Mouse (Mus musculus): ENCODE results near the gene Cr1l.

Gene Cr1l

DNA sequence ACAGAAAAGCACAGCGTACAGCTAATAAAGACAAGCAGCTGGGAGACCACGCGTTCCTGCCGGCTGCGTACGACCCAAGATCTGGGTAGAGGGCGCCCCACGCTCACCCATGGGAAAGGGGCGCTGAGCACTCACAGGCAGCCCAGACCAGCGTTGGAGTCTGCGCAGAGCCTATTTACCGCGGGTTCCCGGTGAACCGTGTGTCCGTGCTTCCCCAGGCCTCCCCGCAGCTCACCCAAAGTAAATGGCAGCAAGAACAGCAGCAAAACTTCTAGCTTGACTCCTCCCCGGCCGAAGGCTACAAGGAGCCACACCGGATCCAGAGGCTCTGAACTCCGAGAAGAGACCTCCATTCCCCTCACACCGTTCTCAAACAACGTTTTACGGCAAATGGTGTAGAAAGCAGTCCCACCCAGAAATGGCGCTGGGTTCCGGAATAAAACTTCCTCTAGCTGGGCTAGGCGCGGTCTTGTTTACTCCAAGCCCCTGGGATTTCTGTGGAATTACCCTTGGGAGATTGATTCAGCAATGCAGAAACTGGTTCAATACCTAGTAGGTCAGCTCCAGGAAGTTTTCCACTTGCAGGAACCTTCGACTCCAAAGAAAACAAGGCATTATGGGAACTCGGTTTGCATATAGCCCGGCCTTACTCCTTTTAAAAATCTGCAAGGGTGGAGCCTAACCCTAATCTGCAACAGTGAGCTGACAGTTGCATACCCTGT lies at the start of gene Cr1l:
Cr1l (minus strand) TSS at position 634 of the 722 bp plus-strand sequence.
- peak; percentile 96 for DNase-seq (ENCODE audit: low read depth)

DNA sequence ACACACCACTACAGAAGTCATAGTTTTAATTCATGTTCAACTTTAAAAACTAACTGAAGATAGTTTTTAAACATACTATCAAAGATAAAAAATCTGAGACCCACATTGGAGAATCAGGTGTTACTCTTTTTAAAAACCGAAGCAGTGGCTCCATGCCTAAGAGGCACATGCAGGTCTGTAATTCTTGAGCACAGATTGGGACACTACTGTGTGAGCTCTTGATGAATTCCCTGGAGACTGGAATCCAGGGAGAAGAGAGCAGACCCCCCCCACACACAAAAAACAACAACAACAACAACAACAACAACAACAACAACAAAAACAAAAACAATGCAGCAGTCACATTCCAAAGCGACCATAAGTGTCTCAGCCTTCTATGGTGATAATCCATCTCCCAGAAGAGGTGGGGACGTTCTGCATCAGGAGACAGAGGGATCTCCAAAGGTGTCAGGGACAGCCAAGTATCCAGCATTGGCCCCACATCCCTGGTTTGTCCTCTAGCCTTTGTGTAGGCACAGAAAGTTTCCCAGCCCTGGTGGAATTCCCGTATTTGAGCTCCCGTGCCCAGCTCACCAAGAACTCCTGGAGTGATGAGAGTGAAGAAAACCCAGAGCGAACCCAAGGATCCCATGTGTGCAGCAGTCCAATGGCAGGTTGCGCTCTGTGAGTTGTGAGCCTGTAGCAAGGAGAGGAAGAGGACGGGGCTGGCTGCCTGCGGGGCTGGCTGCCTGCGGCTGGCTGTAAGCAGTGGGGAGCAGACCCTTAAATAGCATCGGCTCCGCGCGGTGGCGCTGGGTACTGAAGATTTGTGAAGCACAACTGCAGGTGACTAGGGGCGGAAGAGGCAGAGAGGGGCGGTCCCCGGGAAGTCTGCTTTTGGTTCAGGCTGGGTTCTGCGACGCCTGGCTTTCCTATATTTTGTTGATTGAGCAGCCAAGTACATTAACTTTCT lies 44.9 kb upstream of the Cr1l start, which contains the start of gene Cr2:
Cr2 (minus strand) TSS at position 737 of the 952 bp plus-strand sequence.
- DNase-seq (ENCODE audit: low read depth) = peak; percentile 4

DNA sequence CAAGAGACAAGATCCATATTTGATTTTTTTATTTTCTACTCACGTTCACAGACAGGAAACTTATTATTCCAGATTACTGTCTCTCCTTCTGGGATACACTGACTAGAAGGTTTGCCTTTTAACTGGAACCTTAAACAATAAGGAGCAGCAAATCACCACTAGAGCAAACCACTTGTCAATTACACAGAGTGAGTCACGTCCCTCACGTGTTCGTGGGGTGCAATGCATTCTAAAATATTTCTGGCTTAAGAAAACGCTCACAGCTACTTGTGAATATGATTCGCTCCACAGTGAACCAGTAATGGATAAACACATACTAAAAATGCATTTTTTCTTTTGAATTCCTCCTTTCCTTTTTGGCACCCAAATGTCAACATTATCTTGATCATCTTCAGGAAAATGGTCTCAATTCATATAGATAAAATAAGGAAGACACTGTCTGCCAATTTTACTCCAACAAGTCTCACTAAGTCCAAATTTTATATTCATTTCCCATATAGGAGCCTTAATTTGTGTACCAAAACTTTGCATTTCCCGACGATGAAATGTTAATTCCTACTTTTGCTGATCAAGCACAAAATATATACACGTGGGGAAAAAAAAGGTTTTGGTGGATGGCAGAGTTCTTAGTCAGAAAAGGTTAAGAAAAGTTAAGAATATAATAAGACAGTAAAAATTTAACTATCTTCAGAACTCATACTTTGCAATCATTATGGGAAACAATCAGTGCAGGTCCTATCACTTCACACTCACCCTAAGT lies 33.8 kb upstream of the Cr1l start:
- peak; percentile 69 for DNase-seq (ENCODE audit: low read depth)

DNA sequence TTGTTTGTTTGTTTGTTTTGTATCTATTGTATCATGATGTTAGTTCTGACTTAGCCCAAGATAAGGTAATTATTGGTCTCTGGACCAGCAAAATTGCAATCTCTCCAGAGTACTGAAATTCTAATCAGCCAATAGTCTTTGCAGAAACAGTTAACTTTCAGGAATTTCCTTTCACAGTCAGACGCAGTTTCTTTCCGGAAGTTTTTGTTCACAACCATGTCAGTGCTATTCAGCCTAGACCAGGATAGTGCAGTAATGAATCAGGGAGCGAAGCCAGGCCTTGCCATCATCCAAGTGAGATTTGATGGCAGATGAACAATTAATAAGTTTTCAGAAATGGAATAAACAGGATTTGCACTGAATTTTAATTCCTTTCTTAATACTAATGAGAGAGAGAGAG lies 684 bp upstream of the Cr1l start:
- peak; percentile 60 for DNase-seq (ENCODE audit: low read depth)

DNA sequence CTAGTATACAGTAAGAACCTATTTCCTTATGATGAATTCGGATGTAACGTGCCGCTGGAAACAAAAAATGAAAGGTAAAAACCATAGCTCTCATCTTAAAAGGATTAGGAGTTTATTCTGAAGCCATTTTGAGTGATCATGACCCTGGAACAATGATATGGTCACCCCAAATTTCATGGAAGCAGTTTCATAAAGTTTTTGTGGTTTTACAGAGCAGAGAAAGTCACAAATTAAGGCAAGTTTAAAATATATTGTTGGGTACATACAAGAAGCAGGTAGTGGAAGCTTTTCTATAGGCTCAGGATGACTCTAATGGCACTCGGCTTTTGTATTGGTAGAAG lies 259 bp upstream of the Cr1l start:
- no peak for DNase-seq (ENCODE audit: low read depth)

DNA sequence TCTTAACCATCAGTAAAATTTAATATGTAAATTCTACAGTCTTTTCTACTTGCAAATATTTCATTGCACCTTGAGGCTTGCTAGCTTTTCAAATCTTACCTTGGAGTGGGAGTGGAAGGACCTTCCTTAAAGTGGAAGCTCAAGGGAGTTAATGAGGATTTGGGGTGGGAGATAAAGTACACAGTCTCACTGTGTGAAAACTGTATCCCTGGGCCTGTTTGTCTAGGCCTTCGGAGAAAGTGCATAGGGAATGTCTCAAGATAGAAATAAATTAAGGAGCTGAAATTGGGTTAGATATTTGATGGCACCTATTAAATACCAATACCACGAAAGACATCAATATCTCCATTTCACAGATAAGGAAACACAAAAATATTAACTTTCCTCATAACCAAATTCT lies 907 bp downstream of the Cr1l start:
- no peak for DNase-seq (ENCODE audit: low read depth)

DNA sequence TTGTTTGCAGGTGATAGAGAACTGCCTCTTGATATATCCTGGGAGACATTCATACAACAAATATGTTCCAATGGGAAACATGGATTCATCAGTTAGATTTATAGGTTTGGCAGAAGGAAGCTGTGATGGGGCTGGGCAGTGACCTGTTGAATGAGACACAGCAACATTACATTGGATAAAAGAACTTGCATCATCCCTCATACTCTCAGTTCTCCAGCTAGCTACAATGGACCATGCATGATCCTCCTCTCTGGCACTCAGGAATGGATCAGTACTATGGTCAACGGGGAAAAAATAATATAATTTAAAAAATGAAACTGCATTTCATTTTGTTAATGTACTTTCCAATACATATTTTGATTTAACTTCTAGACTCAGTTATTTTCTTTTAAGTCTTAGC lies 1.5 kb downstream of the Cr1l start:
- peak; percentile 14 for DNase-seq (ENCODE audit: low read depth)

DNA sequence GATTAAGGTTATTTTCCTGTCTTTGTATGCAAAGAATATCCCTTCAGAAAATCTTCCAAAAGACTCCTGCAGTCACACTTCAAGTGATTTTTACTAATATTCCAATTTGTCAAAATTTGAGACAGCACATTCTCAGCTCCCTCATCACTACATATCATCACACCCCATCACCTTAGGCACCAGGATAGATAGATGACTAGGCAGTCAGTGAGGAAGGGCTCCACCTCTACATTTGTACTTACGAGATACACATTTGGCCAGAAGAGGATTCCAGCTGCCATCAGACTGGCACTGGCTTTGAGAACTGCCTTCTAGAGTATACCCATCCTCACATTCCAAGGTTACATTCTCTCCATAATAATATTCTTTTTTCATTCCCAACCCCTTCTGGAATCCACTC lies 17.0 kb downstream of the Cr1l start:
- no peak for DNase-seq (ENCODE audit: low read depth)

DNA sequence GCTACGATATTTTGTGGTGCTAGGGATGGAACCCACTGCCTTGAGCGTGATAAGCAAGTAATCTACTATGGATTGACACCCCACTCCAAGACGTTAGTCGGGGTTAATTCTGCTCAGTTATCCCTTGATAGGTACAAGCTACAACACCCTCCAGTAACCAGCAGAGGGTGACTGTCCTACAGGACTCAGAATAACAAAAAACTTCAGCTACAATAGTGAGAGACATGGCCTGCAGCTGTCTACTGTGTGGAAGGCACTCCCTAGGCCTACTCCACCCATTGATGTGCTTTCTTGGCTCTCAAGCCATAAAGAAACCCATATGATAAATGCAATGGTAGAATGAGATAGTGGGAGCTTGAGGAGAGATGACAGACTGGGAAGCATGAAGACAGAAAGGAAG lies 17.8 kb downstream of the Cr1l start:
- DNase-seq (ENCODE audit: low read depth) = no peak

DNA sequence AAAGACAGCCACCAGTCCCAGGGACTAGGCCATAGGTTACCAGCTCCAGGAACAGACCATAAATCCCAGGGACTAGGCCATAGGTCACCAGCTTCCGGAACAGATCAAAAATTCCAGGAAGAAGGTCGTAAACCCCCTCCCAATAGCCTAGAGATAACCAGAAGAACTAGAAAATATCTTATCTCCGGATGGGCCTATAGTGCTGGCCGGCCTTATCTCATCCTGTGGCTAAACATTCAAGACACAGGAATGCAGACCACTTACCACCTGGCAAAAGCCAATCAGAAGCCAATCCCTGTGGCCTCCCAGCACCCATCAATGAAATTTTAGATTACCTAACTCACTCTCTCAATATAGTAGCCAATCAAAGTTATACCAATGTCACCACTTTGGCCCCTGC lies 30.7 kb downstream of the Cr1l start:
- no peak for DNase-seq (ENCODE audit: low read depth)

DNA sequence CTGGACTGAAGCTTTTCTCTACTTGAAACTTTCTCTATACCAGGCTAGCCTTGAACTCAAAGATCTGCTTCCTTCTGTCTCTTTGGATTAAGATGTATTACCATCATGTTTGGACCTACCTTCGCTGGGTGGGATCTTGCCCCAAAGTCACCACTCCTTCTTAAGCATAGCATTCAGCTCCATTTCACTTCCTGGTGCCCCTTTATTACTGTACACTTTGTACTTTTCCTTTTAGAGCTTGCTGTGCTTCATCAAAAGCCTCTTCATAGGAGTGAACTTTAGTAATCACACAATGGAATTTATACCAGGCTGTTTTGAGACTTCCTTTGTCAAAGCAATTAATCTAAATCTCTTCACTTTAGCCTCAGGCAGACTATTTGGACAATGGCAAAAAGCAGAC lies 33.4 kb downstream of the Cr1l start:
- DNase-seq (ENCODE audit: low read depth) = no peak

DNA sequence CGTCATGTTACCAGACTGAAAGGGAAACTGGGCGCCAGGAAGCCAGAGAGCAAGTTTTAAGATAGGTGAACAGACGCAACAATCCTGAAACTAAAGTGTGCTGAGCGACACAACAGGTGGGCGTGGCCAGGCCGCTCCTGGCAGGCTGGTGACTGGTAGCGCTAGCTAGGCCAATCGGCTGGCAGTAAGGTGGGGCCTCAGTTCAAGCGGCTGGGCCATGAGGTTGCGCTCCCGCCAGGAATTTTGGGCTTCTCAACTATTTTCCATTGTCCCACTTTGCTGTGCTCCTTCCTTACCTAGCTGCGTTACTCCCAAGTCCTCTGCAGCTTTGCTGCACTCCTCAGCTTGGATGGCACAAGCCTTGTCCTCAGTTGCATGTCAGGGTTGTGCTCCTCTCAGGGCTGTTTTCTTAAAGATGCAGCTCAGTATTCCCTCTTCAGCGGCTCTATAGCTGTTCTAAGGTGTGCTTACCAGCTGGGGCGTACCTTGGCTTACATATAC lies 39.1 kb downstream of the Cr1l start, which contains the start of gene Cd46:
Cd46 (minus strand) TSS at position 30 of the 501 bp plus-strand sequence.
- peak; percentile 37 for DNase-seq (ENCODE audit: low read depth)

DNA sequence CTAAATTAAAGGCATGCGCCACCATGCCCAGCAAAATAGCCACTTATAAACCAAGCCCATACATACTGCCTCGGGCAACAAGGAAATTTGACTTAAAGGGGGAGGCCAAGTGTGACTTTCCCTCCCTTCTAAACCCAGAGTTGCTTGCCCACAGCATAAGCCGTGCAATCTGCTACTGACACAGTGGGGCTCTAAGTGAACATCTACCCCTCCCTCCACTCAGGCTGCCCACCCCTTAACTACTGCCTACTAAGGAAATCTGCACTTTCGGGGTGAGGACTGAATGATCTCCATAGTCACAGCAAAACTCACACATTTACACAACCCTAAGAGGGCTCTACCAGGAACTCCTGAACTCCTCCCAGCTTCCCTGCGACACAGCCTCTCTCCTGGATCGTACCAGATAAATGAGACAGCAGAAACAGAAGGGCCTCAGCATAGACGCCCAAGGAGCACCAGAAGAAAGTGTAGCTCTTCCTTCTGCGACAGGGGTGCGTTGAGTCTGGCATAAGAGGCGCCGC lies 39.6 kb downstream of the Cr1l start:
- DNase-seq (ENCODE audit: low read depth) = no peak

DNA sequence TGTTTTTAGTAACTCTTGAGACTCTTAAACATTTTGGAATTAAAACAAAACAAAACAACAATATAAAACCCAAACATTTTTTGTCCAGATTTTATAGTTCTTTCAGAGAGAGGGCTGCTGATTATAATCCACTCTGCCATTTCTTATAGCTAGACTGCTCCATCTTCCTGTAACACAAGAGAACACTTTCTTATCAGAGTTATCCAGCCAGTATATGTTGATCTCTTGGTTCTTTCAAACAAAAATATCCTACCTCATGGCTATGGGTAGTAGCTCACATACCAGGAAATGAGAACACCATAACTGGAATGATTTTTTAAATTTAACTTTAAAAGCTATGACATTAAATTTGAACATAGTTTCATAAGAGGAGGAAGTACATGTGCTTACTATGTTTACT lies 49.2 kb downstream of the Cr1l start:
- DNase-seq (ENCODE audit: low read depth) = no peak

All from NIH3T3 (cell line).